Mouse (Mus musculus) right cerebral cortex, postnatal 10 days (tissue): Measurements from ENCODE around the gene Ajuba.

Experiments
- DNase-seq, 2 experiments: peaks; one replicate each; pipeline ENCODE4 v3.0.0; 2021; ENCODE audit warnings: low spot score in 2 of 2

The Ajuba gene

DNA sequence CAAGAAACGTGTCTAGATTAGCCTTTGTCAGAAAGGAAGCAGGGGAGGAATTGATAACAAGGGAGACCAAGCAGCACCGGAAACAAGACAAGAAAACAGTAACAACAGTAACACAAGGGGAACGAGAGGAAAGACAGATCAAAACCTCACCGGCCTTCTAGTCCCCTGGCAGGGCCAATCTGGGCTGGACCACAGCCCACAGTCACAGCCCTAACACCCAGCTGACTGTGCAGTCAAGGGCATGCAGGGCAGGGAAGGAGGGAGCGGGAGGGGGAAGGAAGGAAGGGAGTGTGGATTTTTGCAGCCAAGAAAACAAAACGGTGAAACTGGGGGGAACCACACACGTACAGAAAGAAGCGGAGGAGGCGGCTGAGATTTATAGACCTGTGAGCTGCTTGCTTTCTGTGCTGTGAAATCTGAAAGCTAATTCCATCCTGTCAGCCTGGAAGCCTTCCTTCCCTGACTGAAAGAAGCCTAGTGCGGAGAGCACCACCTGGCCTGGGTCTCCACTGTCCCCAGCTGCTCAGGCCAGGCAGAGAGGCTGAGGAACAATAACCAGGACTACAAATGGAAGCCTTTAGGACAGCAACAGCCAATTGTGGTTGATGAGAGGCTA is 15.1 kb upstream of the Ajuba start:
- peak; percentile 46 to 75 for DNase-seq

- DNase-seq: no peak
These were observed 13.7 kb upstream of the Ajuba start for GRCm38 (mm10) chr14:54591056-54591455.

DNA sequence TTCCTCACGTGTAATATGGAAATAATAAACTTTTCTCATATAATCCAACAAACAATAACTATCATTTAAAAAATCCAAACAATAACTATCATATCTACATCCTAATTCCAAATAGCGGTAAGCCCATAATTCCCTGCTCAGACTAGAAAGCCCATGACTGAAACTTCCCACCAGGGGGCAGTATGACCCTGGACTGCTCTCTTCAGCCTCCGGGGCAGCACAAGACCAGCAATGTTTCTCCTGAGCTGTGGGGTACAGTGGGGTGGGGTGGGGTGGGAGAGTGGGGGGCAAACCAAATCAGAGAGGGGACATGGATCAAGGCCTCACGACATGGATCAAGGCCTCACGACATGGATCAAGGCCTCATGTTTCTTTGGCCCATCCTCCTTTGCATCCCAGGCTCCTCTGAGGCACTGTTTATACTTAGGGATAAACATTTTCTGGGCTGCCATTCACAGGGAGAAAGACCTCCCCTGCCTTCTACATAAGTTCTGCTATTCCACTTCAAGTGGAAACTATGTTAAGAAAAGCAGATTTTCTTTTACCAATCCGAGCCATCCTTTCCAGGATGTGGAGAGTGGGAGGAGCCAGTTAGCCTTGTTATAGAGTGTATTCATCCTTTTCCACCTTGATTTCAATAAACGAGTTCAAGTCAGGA is 6.5 kb upstream of the Ajuba start:
- peak in 1 of 2 experiments; percentile 61 for DNase-seq

DNA sequence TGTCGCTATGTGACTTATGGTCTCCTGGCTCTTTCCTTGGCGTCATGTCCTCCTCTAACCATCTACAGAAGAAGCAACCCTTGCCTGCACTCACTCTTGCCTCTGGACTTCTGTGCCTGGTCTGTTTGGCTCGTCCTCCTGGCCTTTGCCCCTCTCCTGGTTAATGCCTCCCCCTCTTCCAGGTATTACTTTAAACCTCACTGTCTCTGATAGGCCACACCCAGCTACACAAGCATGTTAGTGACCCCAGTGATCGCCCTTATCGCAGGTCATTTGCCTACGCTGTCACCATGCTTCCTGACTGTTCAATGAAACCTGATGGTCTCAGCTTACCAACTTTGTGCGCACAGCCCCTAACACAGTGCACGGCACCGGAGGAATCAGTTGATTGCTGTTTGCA is 5.2 kb upstream of the Ajuba start:
- DNase-seq: no peak

DNA sequence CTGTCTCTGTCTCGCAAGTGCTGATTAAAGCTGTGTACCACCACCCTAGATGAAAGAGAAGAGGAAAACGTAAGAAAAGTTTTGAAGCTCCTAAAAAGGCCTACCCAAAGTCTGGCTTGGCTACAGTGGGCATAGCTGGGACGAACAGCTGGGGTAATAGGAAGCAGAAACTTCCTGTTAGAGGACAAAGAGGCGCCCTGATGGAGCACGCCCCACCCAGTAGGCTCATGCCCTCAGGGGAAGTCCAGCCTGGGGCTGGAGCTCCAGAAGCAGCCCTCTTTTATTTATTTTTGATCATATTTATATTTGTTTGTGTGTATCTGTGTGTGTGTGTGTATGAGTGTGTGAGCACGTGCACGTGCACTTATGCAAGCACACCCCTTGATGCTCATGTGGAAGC is 2.3 kb upstream of the Ajuba start:
- DNase-seq: no peak

DNA sequence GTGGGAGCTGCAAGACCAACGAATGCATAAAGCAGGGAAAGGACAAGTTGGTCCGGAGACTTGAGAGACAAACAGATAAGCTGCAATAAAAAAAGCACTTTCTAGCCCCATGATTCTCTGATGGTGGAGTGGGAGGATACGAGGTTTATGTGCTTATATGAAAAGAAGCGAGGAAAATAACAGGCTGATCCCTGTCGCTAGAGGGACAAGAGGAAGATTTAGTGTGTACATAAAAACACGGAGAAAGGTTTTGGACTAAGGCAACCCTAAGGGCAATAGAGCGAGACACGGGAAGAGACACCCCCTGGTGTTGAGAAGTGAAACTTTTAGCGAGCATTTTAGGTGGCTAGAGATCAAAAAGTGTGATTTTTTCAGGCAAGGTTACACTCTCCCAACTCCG is 705 bp upstream of the Ajuba start:
- DNase-seq: no peak

- DNase-seq: no peak
These were observed 893 bp downstream of the Ajuba start for GRCm38 (mm10) chr14:54576241-54577088.

- peak in 1 of 2 experiments; percentile 45 for DNase-seq
These were observed 1.7 kb downstream of the Ajuba start for GRCm38 (mm10) chr14:54575631-54576030.

GRCm38 (mm10) chr14:54575031-54575430 is 2.3 kb downstream of the Ajuba start:
- DNase-seq: no peak

DNA sequence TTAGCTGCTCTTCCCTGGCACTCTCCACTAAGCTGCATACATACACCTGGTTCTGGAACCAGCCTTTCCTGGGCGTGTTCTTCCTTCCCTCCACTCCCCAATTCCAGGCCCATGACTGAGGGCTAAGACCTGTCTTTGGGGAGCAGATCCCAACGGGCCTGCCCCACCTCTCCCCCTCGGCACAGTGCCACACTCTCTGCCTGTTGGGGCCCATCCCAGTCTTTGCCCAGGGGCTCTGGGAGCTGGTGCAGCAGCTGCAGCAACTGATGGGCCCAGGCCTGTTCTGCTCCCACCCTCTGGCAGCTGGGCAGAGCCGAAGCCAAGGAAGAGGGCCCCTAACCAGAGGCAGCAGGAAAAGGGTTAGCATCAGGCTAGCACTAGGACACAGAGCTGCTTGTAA is 3.1 kb downstream of the Ajuba start:
- DNase-seq: no peak

- DNase-seq: no peak
These were observed 4.3 kb downstream of the Ajuba start for GRCm38 (mm10) chr14:54572790-54573736.

DNA sequence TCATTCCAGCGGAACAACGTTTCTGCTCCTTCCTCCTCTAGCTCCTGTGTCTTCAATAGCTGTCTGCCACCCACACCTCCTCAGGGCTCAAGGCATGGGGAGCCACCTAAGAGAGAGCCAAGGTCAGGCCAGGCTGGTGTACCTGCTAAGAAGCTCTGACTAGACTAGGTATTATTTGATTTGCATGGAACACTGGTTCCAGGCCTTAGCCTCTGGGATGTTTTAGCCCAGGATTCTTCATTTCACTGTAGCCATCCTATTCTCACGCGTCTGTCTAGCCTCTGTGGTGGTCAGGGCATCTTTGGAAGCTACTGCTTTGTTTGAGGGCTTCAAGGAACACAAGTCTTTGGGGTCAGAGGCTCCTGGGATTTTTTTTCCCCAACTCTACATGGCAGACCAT is 5.2 kb downstream of the Ajuba start:
- DNase-seq: no peak

- no peak for DNase-seq
These were observed 7.6 kb downstream of the Ajuba start for GRCm38 (mm10) chr14:54569451-54570392.

- DNase-seq: peak; percentile 62 to 82
These were observed 8.5 kb downstream of the Ajuba start for GRCm38 (mm10) chr14:54568694-54569414.

GRCm38 (mm10) chr14:54560527-54561242 is 16.7 kb downstream of the Ajuba start:
- no peak for DNase-seq

DNA sequence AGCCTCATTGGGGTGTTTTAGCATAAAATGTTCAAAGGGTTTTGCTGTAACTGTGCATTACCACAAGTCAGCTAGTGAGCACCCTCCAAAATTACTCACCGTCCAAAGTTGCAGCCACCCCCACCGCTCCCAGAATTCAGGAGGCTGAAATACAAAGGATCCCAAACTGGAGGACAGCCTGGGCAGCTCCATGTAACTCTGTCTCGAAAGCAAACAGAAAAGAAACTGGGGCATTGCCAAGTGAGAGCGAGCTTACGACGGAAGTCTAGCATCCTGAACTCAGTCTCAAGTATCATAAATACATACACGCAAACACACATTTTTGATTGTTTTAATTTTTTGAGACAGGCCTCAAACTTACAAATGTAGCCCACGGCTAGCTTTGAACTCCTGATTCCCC is 20.0 kb downstream of the Ajuba start:
- DNase-seq: no peak

- peak; percentile 68 to 73 for DNase-seq
These were observed 23.2 kb downstream of the Ajuba start, which contains the start of gene Haus4 for GRCm38 (mm10) chr14:54553975-54554769. Gene Haus4 (minus strand): TSS chr14:54554616.

DNA sequence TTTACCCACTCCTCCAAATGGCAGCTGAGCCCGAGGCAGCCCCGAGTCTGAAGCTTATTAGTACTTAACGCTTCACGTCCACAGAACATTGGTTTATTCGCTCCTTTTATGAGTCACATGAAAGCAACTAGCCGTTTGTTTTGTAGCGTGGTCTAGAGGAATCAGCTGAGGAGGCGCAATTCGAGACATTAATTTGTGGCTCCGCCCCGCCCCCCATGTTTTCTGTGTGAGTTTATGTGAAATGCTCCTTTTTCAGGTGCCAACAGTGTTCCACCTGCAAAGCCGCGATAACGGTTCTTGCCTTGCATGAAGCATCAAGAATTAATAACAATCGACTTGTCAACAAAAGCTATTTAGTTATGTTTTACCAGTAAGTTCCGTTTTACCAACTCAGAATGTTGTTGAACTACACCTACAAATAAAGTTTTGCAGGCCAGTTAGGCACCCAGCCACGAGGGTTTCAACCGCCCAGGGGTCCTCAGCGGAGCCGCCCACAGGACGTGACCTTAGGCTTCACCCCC is 23.8 kb downstream of the Ajuba start:
- no peak for DNase-seq
